Mouse (Mus musculus) heart, embryonic 11.5 days (tissue): ENCODE results near the gene Dgat2. TPM values are rescaled to one million over a fixed set of nuclear protein-coding genes. Genes with fewer than 3 reads are reported as not detected.

Source experiments
- ATAC-seq: fragments of 200-750 bp; cut with Nextera tagmentation; replicated peaks from 2 replicates; pipeline ENCODE4 v1.8.0; 2017; ENCODE audit warnings: moderate library complexity; ENCODE audit not compliant: insufficient number of reproducible peaks, low FRiP score, low TSS enrichment
- H3K27ac ChIP-seq: fragments of 300-500 bp; sonication (generic); 2 replicates; pipeline ENCODE4 v1.5.1; 2014; ENCODE audit warnings: mild to moderate bottlenecking, low read depth, low read length
- H3K27me3 ChIP-seq: fragments of 300-500 bp; sonication (generic); 2 replicates; pipeline ENCODE4 v1.6.1; 2014; ENCODE audit warnings: mild to moderate bottlenecking, low read length, mixed read lengths; ENCODE audit not compliant: control insufficient read depth, insufficient read depth
- H3K36me3 ChIP-seq: fragments of 300-500 bp; sonication (generic); 2 replicates; pipeline ENCODE4 v1.6.1; 2014; ENCODE audit warnings: mild to moderate bottlenecking, low read length, moderate library complexity, mixed read lengths; ENCODE audit not compliant: control insufficient read depth, insufficient read depth
- H3K4me1 ChIP-seq: fragments of 300-500 bp; sonication (generic); 2 replicates; pipeline ENCODE4 v1.6.1; 2014; ENCODE audit warnings: low read length; ENCODE audit not compliant: control insufficient read depth, insufficient read depth
- H3K4me2 ChIP-seq: fragments of 300-500 bp; sonication (generic); 2 replicates; pipeline ENCODE4 v1.6.1; 2014; ENCODE audit warnings: mild to moderate bottlenecking, moderate library complexity
- H3K4me3 ChIP-seq: fragments of 300-500 bp; sonication (generic); 2 replicates; pipeline ENCODE4 v1.5.1; 2014; ENCODE audit warnings: low read depth, low read length
- H3K9ac ChIP-seq: fragments of 300-500 bp; sonication (generic); 2 replicates; pipeline ENCODE4 v1.6.1; 2014; ENCODE audit warnings: mild to moderate bottlenecking, low read depth, low read length, moderate library complexity
- H3K9me3 ChIP-seq: fragments of 300-500 bp; sonication (generic); replicated peaks from 2 replicates; pipeline ENCODE4 v1.6.1; 2016; ENCODE audit warnings: low read length; ENCODE audit not compliant: control insufficient read depth
- WGBS: fragments of 180-500 bp; shearing (Covaris S2); extraction: QIAGEN DNeasy Blood & Tissue Kit; methylation state at CpG from one replicate; pipeline ENCODE4 v1.1.7; 2014; ENCODE audit not compliant: insufficient replicate concordance; 5-methylcytosine and 5-hydroxymethylcytosine counted together
- polyA plus RNA-seq: library from polyadenylated mRNA; unstranded; fragments of >200 nt; fragmentation: Nextera tagmentation; extraction: Ambion mirVana; gene quantifications from 2 replicates; pipeline ENCODE4 v1.2.1, GENCODE M21; 2014

The Dgat2 gene
- polyA plus RNA-seq, 1 experiment from 2014 or later: 8.7 TPM

GRCm38 (mm10) chr7:99224225-99224624 lies 41.7 kb upstream of the Dgat2 start:
- no peak for ATAC-seq
- WGBS: 70% methylated on average over 7 of the region's 7 CpGs
- Histone ChIP-seq H3K27me3 (no peaks in the 10 kb centered on the region), H3K9me3 (no peaks in the 10 kb centered on the region), H3K4me2 (no peak overlapping the region), H3K36me3 (no peaks in the 10 kb centered on the region), H3K4me1 (0 out of 2 replicates have a peak, but pooled peaks cover 3% of the 10 kb centered on the region), H3K27ac (no peak overlapping the region), H3K4me3 (no peak overlapping the region), H3K9ac (no peak overlapping the region)

- peaks cover 18% of the 10 kb centered on the region for H3K4me1 ChIP-seq
- no peaks in the 10 kb centered on the region for H3K9me3 ChIP-seq
- ATAC-seq: peak; percentile 63; the same call in 1 of the 2 replicates
- H3K36me3 ChIP-seq: no peaks in the 10 kb centered on the region
- peak overlapping the region; percentile 43; the same call in 1 of the 2 replicates for H3K27ac ChIP-seq
- no peak overlapping the region for H3K4me3 ChIP-seq
- no peaks in the 10 kb centered on the region; the same call in 1 of the 2 replicates for H3K27me3 ChIP-seq
- H3K4me2 ChIP-seq: no peak overlapping the region
- 63% methylated on average over 3 of the region's 3 CpGs for WGBS
- no peak overlapping the region for H3K9ac ChIP-seq
These were observed 35.0 kb upstream of the Dgat2 start for GRCm38 (mm10) chr7:99217338-99218074.

GRCm38 (mm10) chr7:99215347-99215855 lies 32.9 kb upstream of the Dgat2 start:
- Histone ChIP-seq H3K36me3 (no peaks in the 10 kb centered on the region), H3K4me3 (no peak overlapping the region), H3K9me3 (no peaks in the 10 kb centered on the region), H3K4me2 (peak overlapping the region; percentile 27; the same call in 1 of the 2 replicates), H3K9ac (peak overlapping the region; percentile 34; the same call in 1 of the 2 replicates), H3K4me1 (peaks cover 18% of the 10 kb centered on the region), H3K27me3 (no peaks in the 10 kb centered on the region; the same call in 1 of the 2 replicates), H3K27ac (peak overlapping the region; percentile 15; the same call in 1 of the 2 replicates)
- peak; percentile 67 for ATAC-seq
- WGBS: 22% methylated on average over 8 of the region's 8 CpGs

GRCm38 (mm10) chr7:99214621-99215185 lies 32.2 kb upstream of the Dgat2 start:
- Histone ChIP-seq H3K27me3 (no peaks in the 10 kb centered on the region; the same call in 1 of the 2 replicates), H3K36me3 (no peaks in the 10 kb centered on the region), H3K27ac (no peak overlapping the region), H3K4me2 (no peak overlapping the region), H3K4me1 (peaks cover 18% of the 10 kb centered on the region), H3K9me3 (no peaks in the 10 kb centered on the region), H3K4me3 (no peak overlapping the region), H3K9ac (no peak overlapping the region)
- ATAC-seq: no peak
- 80% methylated on average over 10 of the region's 10 CpGs for WGBS

GRCm38 (mm10) chr7:99213686-99214085 lies 31.2 kb upstream of the Dgat2 start:
- peaks cover 21% of the 10 kb centered on the region for H3K4me1 ChIP-seq
- H3K27ac ChIP-seq: no peak overlapping the region
- no peaks in the 10 kb centered on the region for H3K9me3 ChIP-seq
- no peak overlapping the region for H3K4me2 ChIP-seq
- no peaks in the 10 kb centered on the region; the same call in 1 of the 2 replicates for H3K27me3 ChIP-seq
- H3K9ac ChIP-seq: no peak overlapping the region
- ATAC-seq: no peak
- H3K4me3 ChIP-seq: no peak overlapping the region
- 73% methylated on average over 2 of the region's 2 CpGs for WGBS
- no peaks in the 10 kb centered on the region for H3K36me3 ChIP-seq

- Histone ChIP-seq H3K4me2 (no peak overlapping the region), H3K4me3 (no peak overlapping the region), H3K36me3 (no peaks in the 10 kb centered on the region), H3K27ac (no peak overlapping the region), H3K9ac (no peak overlapping the region), H3K4me1 (peaks cover 21% of the 10 kb centered on the region), H3K27me3 (no peaks in the 10 kb centered on the region; the same call in 1 of the 2 replicates), H3K9me3 (no peaks in the 10 kb centered on the region)
- WGBS: 81% methylated on average over 1 of the region's 1 CpGs
- no peak for ATAC-seq
These were observed 30.5 kb upstream of the Dgat2 start for GRCm38 (mm10) chr7:99213056-99213455.

GRCm38 (mm10) chr7:99208704-99209103 lies 26.2 kb upstream of the Dgat2 start:
- no peaks in the 10 kb centered on the region for H3K27me3 ChIP-seq
- no peak for ATAC-seq

GRCm38 (mm10) chr7:99206364-99206763 lies 23.8 kb upstream of the Dgat2 start:
- H3K4me2 ChIP-seq: no peak overlapping the region
- no peaks in the 10 kb centered on the region for H3K9me3 ChIP-seq
- ATAC-seq: no peak
- WGBS: 72% methylated on average over 7 of the region's 7 CpGs
- H3K9ac ChIP-seq: no peak overlapping the region
- no peaks in the 10 kb centered on the region for H3K27me3 ChIP-seq
- peaks cover 8% of the 10 kb centered on the region for H3K4me1 ChIP-seq
- H3K4me3 ChIP-seq: no peak overlapping the region
- no peaks in the 10 kb centered on the region for H3K36me3 ChIP-seq
- H3K27ac ChIP-seq: no peak overlapping the region

More at GRCm38 (mm10) chr7:99208704-99209103, 26.2 kb upstream of the Dgat2 start:
- Histone ChIP-seq H3K36me3 (no peaks in the 10 kb centered on the region), H3K9me3 (no peaks in the 10 kb centered on the region), H3K9ac (no peak overlapping the region), H3K4me2 (no peak overlapping the region), H3K4me1 (peaks cover 3% of the 10 kb centered on the region; the same call in 1 of the 2 replicates), H3K4me3 (no peak overlapping the region), H3K27ac (no peak overlapping the region)
- WGBS: 68% methylated on average over 4 of the region's 4 CpGs
